Mouse (Mus musculus) limb, embryonic 14.5 days (tissue): ENCODE data around the gene Rft1. TPM values are rescaled to one million over a fixed set of nuclear protein-coding genes. Genes with fewer than 3 reads are reported as not detected.
A peak's percentile ranks its signal among the peaks of the same experiment; 100 is the strongest.

Experiments used
- ATAC-seq: fragments of 200-750 bp; cut with Nextera tagmentation; 2 replicates; pipeline ENCODE4 v1.8.0; 2017; ENCODE audit warnings: low read depth, moderate number of reproducible peaks, moderate TSS enrichment; ENCODE audit not compliant: low FRiP score
- DNase-seq: peaks from one replicate; pipeline ENCODE4 v3.0.0-alpha.2; 2015; ENCODE audit warnings: low spot score
- H3K27ac ChIP-seq: fragments of 300-500 bp; sonication (generic); replicated peaks from 2 replicates; pipeline ENCODE4 v1.5.1; 2014; ENCODE audit warnings: low read depth, mild to moderate bottlenecking, low read length, moderate library complexity, mixed read lengths
- H3K27me3 ChIP-seq: fragments of 300-500 bp; sonication (generic); 2 replicates; pipeline ENCODE4 v1.6.1; 2014; ENCODE audit warnings: low read length, mixed read lengths; ENCODE audit not compliant: control insufficient read depth, insufficient read depth
- H3K36me3 ChIP-seq: fragments of 300-500 bp; sonication (generic); 2 replicates; pipeline ENCODE4 v1.6.1; 2014; ENCODE audit warnings: mild to moderate bottlenecking, low read length, moderate library complexity, mixed read lengths; ENCODE audit not compliant: control insufficient read depth, insufficient read depth
- H3K4me1 ChIP-seq: fragments of 300-500 bp; sonication (generic); 2 replicates; pipeline ENCODE4 v1.6.1; 2014; ENCODE audit warnings: antibody characterized with exemption, low read length, mixed read lengths; ENCODE audit not compliant: control insufficient read depth, insufficient read depth
- H3K4me2 ChIP-seq: fragments of 300-500 bp; sonication (generic); replicated peaks from 2 replicates; pipeline ENCODE4 v1.6.1; 2014; ENCODE audit warnings: low read depth, mild to moderate bottlenecking, low read length, moderate library complexity; ENCODE audit not compliant: severe bottlenecking
- H3K4me3 ChIP-seq: fragments of 300-500 bp; sonication (generic); replicated peaks from 2 replicates; pipeline ENCODE4 v1.5.1; 2014; ENCODE audit warnings: low read length
- H3K9ac ChIP-seq: fragments of 300-500 bp; sonication (generic); 2 replicates; pipeline ENCODE4 v1.6.1; 2014; ENCODE audit warnings: mild to moderate bottlenecking, low read depth, low read length, moderate library complexity; ENCODE audit not compliant: severe bottlenecking
- H3K9me3 ChIP-seq: fragments of 300-500 bp; sonication (generic); 2 replicates; pipeline ENCODE4 v1.6.1; 2016; ENCODE audit warnings: low read length; ENCODE audit not compliant: control insufficient read depth
- POLR2A ChIP-seq: fragments of 200-500 bp; IDR thresholded peaks from 2 replicates; pipeline ENCODE4 v1.8.0; 2012; ENCODE audit warnings: inconsistent platforms, mild to moderate bottlenecking, moderate library complexity, borderline replicate concordance; ENCODE audit not compliant: insufficient read depth, insufficient read length; ENCODE audit errors: extremely low read depth
- WGBS: fragments of 180-500 bp; shearing (Covaris S2); extraction: QIAGEN DNeasy Blood & Tissue Kit; methylation state at CpG from one replicate; pipeline ENCODE4 v1.1.7; 2014; 5-methylcytosine and 5-hydroxymethylcytosine counted together
- polyA plus RNA-seq, 2 experiments: library from polyadenylated mRNA; depleted of rRNA in 1 of 2; stranded (reverse) in 1 of 2; unstranded in 1 of 2; fragments of >200 nt; fragmentation: Nextera tagmentation in 1 of 2; extraction: Ambion mirVana in 1 of 2; gene quantifications; 2 replicates each; pipeline versions ENCODE4 v1.2.1 to v1.2.3; 2012 to 2014

Gene Rft1
- polyA plus RNA-seq, 2 experiments, result 15.4 to 21.3 TPM

GRCm38 (mm10) chr14:30690685-30691084, 36.5 kb downstream of the Rft1 start:
- Histone ChIP-seq H3K4me3 (no peak overlapping the region), H3K9me3 (no peaks in the 10 kb centered on the region), H3K27me3 (no peaks in the 10 kb centered on the region), H3K4me2 (no peak overlapping the region), H3K36me3 (peaks cover 30% of the 10 kb centered on the region), H3K27ac (no peak overlapping the region), H3K9ac (no peak overlapping the region), H3K4me1 (no peaks in the 10 kb centered on the region)
- no peak for ATAC-seq
- WGBS, result 93% methylated on average over 3 of the region's 3 CpGs
- no peak for DNase-seq
- TF ChIP-seq POLR2A, result no peak

- DNase-seq (no peak), ATAC-seq (no peak)
- H3K9me3 ChIP-seq, result no peaks in the 10 kb centered on the region
- TF ChIP-seq POLR2A, result no peak
- H3K36me3 ChIP-seq, result peaks cover 19% of the 10 kb centered on the region
- H3K4me1 ChIP-seq, result no peaks in the 10 kb centered on the region
- H3K4me2 ChIP-seq, result no peak overlapping the region
- H3K9ac ChIP-seq, result no peak overlapping the region
- H3K27me3 ChIP-seq, result no peaks in the 10 kb centered on the region
- WGBS, result 82% methylated on average over 6 of the region's 6 CpGs
- H3K4me3 ChIP-seq, result no peak overlapping the region
- H3K27ac ChIP-seq, result no peak overlapping the region
These were observed 38.3 kb downstream of the Rft1 start for GRCm38 (mm10) chr14:30692439-30692838.

GRCm38 (mm10) chr14:30694786-30695185, 40.6 kb downstream of the Rft1 start:
- Histone ChIP-seq H3K9me3 (no peaks in the 10 kb centered on the region), H3K4me1 (no peaks in the 10 kb centered on the region), H3K27me3 (no peaks in the 10 kb centered on the region), H3K9ac (no peak overlapping the region), H3K4me3 (no peak overlapping the region), H3K4me2 (no peak overlapping the region), H3K27ac (no peak overlapping the region), H3K36me3 (peaks cover 17% of the 10 kb centered on the region)
- TF ChIP-seq POLR2A, result no peak
- no peak for ATAC-seq
- no peak for DNase-seq
- 91% methylated on average over 2 of the region's 2 CpGs for WGBS

- Histone ChIP-seq H3K4me3 (no peak overlapping the region), H3K27ac (no peak overlapping the region), H3K9me3 (no peaks in the 10 kb centered on the region), H3K4me2 (no peak overlapping the region), H3K9ac (no peak overlapping the region), H3K27me3 (no peaks in the 10 kb centered on the region), H3K4me1 (no peaks in the 10 kb centered on the region), H3K36me3 (peaks cover 9% of the 10 kb centered on the region; the same call in 1 of the 2 replicates)
- DNase-seq (no peak), ATAC-seq (no peak)
- TF ChIP-seq POLR2A, result no peak
- 59% methylated on average over 4 of the region's 4 CpGs for WGBS
These were observed 41.4 kb downstream of the Rft1 start for GRCm38 (mm10) chr14:30695609-30696008.

GRCm38 (mm10) chr14:30697407-30698052, 43.4 kb downstream of the Rft1 start:
- no peak for DNase-seq
- Histone ChIP-seq H3K9me3 (no peaks in the 10 kb centered on the region), H3K4me1 (no peaks in the 10 kb centered on the region), H3K4me3 (no peak overlapping the region), H3K27ac (no peak overlapping the region), H3K4me2 (no peak overlapping the region), H3K27me3 (no peaks in the 10 kb centered on the region), H3K36me3 (no peaks in the 10 kb centered on the region), H3K9ac (no peak overlapping the region)
- no peak for TF ChIP-seq POLR2A
- no peak for ATAC-seq
- 83% methylated on average over 15 of the region's 15 CpGs for WGBS

- Histone ChIP-seq H3K9me3 (no peaks in the 10 kb centered on the region), H3K27me3 (no peaks in the 10 kb centered on the region), H3K9ac (no peak overlapping the region), H3K36me3 (no peaks in the 10 kb centered on the region), H3K4me1 (no peaks in the 10 kb centered on the region), H3K4me2 (no peak overlapping the region), H3K4me3 (no peak overlapping the region), H3K27ac (no peak overlapping the region)
- no peak for ATAC-seq
- WGBS, result 31% methylated on average over 8 of the region's 8 CpGs
- TF ChIP-seq POLR2A, result no peak
- DNase-seq, result peak; percentile 39
These were observed 45.5 kb downstream of the Rft1 start for GRCm38 (mm10) chr14:30699656-30700055.
